Mouse (Mus musculus) midbrain, embryonic 14.5 days (tissue): ENCODE measurements around the gene Ankrd44. TPM values are rescaled to one million over a fixed set of nuclear protein-coding genes. Genes with fewer than 3 reads are reported as not detected.

Source experiments
- ATAC-seq: fragments of 200-750 bp; cut with Nextera tagmentation; 2 replicates; pipeline ENCODE4 v1.8.0; 2017; ENCODE audit warnings: moderate number of reproducible peaks, moderate library complexity; ENCODE audit not compliant: low FRiP score, low TSS enrichment
- DNase-seq: peaks from one replicate; pipeline ENCODE4 v3.0.0-alpha.2; 2015
- H3K27ac ChIP-seq: fragments of 300-500 bp; sonication (generic); replicated peaks from 2 replicates; pipeline ENCODE4 v1.5.1; 2014; ENCODE audit warnings: mild to moderate bottlenecking, low read depth, low read length, moderate library complexity
- H3K27me3 ChIP-seq: fragments of 300-500 bp; sonication (generic); 2 replicates; pipeline ENCODE4 v1.6.1; 2014; ENCODE audit warnings: low read length, control low read depth, mixed read lengths; ENCODE audit not compliant: control insufficient read depth, insufficient read depth
- H3K36me3 ChIP-seq: fragments of 300-500 bp; sonication (generic); 2 replicates; pipeline ENCODE4 v1.6.1; 2014; ENCODE audit warnings: low read length, control low read depth; ENCODE audit not compliant: control insufficient read depth, insufficient read depth
- H3K4me1 ChIP-seq: fragments of 300-500 bp; sonication (generic); 2 replicates; pipeline ENCODE4 v1.6.1; 2014; ENCODE audit warnings: mild to moderate bottlenecking, antibody characterized with exemption, low read length, control low read depth; ENCODE audit not compliant: control insufficient read depth, insufficient read depth
- H3K4me2 ChIP-seq: fragments of 300-500 bp; sonication (generic); 2 replicates; pipeline ENCODE4 v1.6.1; 2014; ENCODE audit warnings: mild to moderate bottlenecking, low read length, moderate library complexity
- H3K4me3 ChIP-seq: fragments of 300-500 bp; sonication (generic); replicated peaks from 2 replicates; pipeline ENCODE4 v1.5.1; 2014; ENCODE audit warnings: low read depth, low read length
- H3K9ac ChIP-seq: fragments of 300-500 bp; sonication (generic); replicated peaks from 2 replicates; pipeline ENCODE4 v1.6.1; 2014; ENCODE audit warnings: mild to moderate bottlenecking, low read length, moderate library complexity
- H3K9me3 ChIP-seq: fragments of 300-500 bp; sonication (generic); 2 replicates; pipeline ENCODE4 v1.6.1; 2016; ENCODE audit warnings: low read length, control low read depth, mixed read lengths; ENCODE audit not compliant: control insufficient read depth
- WGBS: fragments of 180-500 bp; shearing (Covaris S2); extraction: QIAGEN DNeasy Blood & Tissue Kit; methylation state at CpG from one replicate; pipeline ENCODE4 v1.1.7; 2014; 5-methylcytosine and 5-hydroxymethylcytosine counted together
- polyA plus RNA-seq: library from polyadenylated mRNA; unstranded; fragments of >200 nt; fragmentation: Nextera tagmentation; extraction: Ambion mirVana; gene quantifications from 2 replicates; pipeline ENCODE4 v1.2.1, GENCODE M21; 2014

Ankrd44 gene
- polyA plus RNA-seq, 1 experiment from 2014 or later = 39.1 TPM

GRCm38 (mm10) chr1:54905632-54906031 lies 20.6 kb downstream of the Ankrd44 start:
- ATAC-seq = no peak
- H3K9me3 ChIP-seq = no peaks in the 10 kb centered on the region
- peaks cover 6% of the 10 kb centered on the region; the same call in 1 of the 2 replicates for H3K4me1 ChIP-seq
- H3K9ac ChIP-seq = no peak overlapping the region
- no peak overlapping the region for H3K4me3 ChIP-seq
- no peak overlapping the region for H3K4me2 ChIP-seq
- WGBS = 78% methylated on average over 7 of the region's 7 CpGs
- no peak for DNase-seq
- no peaks in the 10 kb centered on the region for H3K36me3 ChIP-seq
- H3K27me3 ChIP-seq = no peaks in the 10 kb centered on the region
- H3K27ac ChIP-seq = peak overlapping the region; percentile 37; the same call in 1 of the 2 replicates

GRCm38 (mm10) chr1:54904165-54904564 lies 22.0 kb downstream of the Ankrd44 start:
- H3K9me3 ChIP-seq = no peaks in the 10 kb centered on the region
- no peak overlapping the region for H3K4me2 ChIP-seq
- 93% methylated on average over 2 of the region's 2 CpGs for WGBS
- H3K27ac ChIP-seq = no peak overlapping the region
- no peak overlapping the region for H3K4me3 ChIP-seq
- H3K36me3 ChIP-seq = no peaks in the 10 kb centered on the region
- ATAC-seq (no peak), DNase-seq (no peak)
- H3K27me3 ChIP-seq = no peaks in the 10 kb centered on the region
- H3K4me1 ChIP-seq = peaks cover 3% of the 10 kb centered on the region; the same call in 1 of the 2 replicates
- H3K9ac ChIP-seq = no peak overlapping the region

GRCm38 (mm10) chr1:54902689-54903246 lies 23.4 kb downstream of the Ankrd44 start:
- Histone ChIP-seq H3K4me3 (no peak overlapping the region), H3K9ac (no peak overlapping the region), H3K4me2 (no peak overlapping the region), H3K36me3 (no peaks in the 10 kb centered on the region), H3K4me1 (peaks cover 13% of the 10 kb centered on the region), H3K27ac (no peak overlapping the region), H3K9me3 (no peaks in the 10 kb centered on the region), H3K27me3 (no peaks in the 10 kb centered on the region)
- WGBS = 97% methylated on average over 12 of the region's 12 CpGs
- ATAC-seq (no peak), DNase-seq (no peak)

- H3K27ac ChIP-seq = no peak overlapping the region
- H3K9ac ChIP-seq = no peak overlapping the region
- H3K4me1 ChIP-seq = peaks cover 13% of the 10 kb centered on the region
- no peak for DNase-seq
- 76% methylated on average over 1 of the region's 1 CpGs for WGBS
- H3K4me2 ChIP-seq = no peak overlapping the region
- H3K27me3 ChIP-seq = no peaks in the 10 kb centered on the region
- no peak overlapping the region for H3K4me3 ChIP-seq
- no peaks in the 10 kb centered on the region for H3K36me3 ChIP-seq
- no peak for ATAC-seq
- H3K9me3 ChIP-seq = no peaks in the 10 kb centered on the region
Measured at GRCm38 (mm10) chr1:54901084-54901483, 25.1 kb downstream of the Ankrd44 start.

- 60% methylated on average over 6 of the region's 6 CpGs for WGBS
- no peak overlapping the region for H3K4me2 ChIP-seq
- H3K36me3 ChIP-seq = no peaks in the 10 kb centered on the region
- no peak overlapping the region for H3K9ac ChIP-seq
- ATAC-seq (peak; percentile 37; the same call in 1 of the 2 replicates), DNase-seq (no peak)
- H3K27ac ChIP-seq = peak overlapping the region; percentile 45; the same call in 1 of the 2 replicates
- H3K4me3 ChIP-seq = no peak overlapping the region
- H3K9me3 ChIP-seq = no peaks in the 10 kb centered on the region
- H3K4me1 ChIP-seq = peaks cover 13% of the 10 kb centered on the region
- H3K27me3 ChIP-seq = no peaks in the 10 kb centered on the region
Measured at GRCm38 (mm10) chr1:54899247-54899646, 26.9 kb downstream of the Ankrd44 start.

GRCm38 (mm10) chr1:54898656-54899084 lies 27.5 kb downstream of the Ankrd44 start:
- Histone ChIP-seq H3K27ac (peak overlapping the region; percentile 45; the same call in 1 of the 2 replicates), H3K4me3 (no peak overlapping the region), H3K27me3 (no peaks in the 10 kb centered on the region), H3K36me3 (no peaks in the 10 kb centered on the region), H3K9me3 (no peaks in the 10 kb centered on the region), H3K4me1 (peaks cover 13% of the 10 kb centered on the region), H3K4me2 (no peak overlapping the region), H3K9ac (no peak overlapping the region)
- peak; percentile 62 for DNase-seq
- ATAC-seq = no peak
- 34% methylated on average over 5 of the region's 5 CpGs for WGBS

GRCm38 (mm10) chr1:54897726-54898125 lies 28.5 kb downstream of the Ankrd44 start:
- no peak overlapping the region for H3K4me3 ChIP-seq
- DNase-seq (no peak), ATAC-seq (no peak)
- H3K9ac ChIP-seq = no peak overlapping the region
- 94% methylated on average over 2 of the region's 2 CpGs for WGBS
- no peaks in the 10 kb centered on the region for H3K27me3 ChIP-seq
- no peak overlapping the region for H3K4me2 ChIP-seq
- peaks cover 13% of the 10 kb centered on the region for H3K4me1 ChIP-seq
- no peak overlapping the region for H3K27ac ChIP-seq
- no peaks in the 10 kb centered on the region for H3K9me3 ChIP-seq
- H3K36me3 ChIP-seq = no peaks in the 10 kb centered on the region

- Histone ChIP-seq H3K27ac (no peak overlapping the region), H3K27me3 (no peaks in the 10 kb centered on the region), H3K36me3 (no peaks in the 10 kb centered on the region), H3K4me3 (no peak overlapping the region), H3K9ac (no peak overlapping the region), H3K9me3 (no peaks in the 10 kb centered on the region), H3K4me2 (no peak overlapping the region), H3K4me1 (peaks cover 13% of the 10 kb centered on the region)
- no peak for ATAC-seq
- 66% methylated on average over 12 of the region's 12 CpGs for WGBS
- no peak for DNase-seq
Measured at GRCm38 (mm10) chr1:54896109-54897085, 29.8 kb downstream of the Ankrd44 start.
